Mouse (Mus musculus) layer of hippocampus, adult 2 months (tissue): ENCODE measurements around the gene Slc38a1. TPM values are rescaled to one million over a fixed set of nuclear protein-coding genes. Genes with fewer than 3 reads are reported as not detected.

Experiments used
- DNase-seq, 2 experiments: peaks; one replicate each; pipeline ENCODE4 v3.0.0; 2022; ENCODE audit warnings: low spot score in 2 of 2
- H3K27ac ChIP-seq: fragments of 200-600 bp; 2 replicates; pipeline ENCODE4 v1.8.1; 2022
- H3K4me3 ChIP-seq: fragments of 200-600 bp; 2 replicates; pipeline ENCODE4 v1.8.1; 2022; ENCODE audit warnings: mild to moderate bottlenecking
- CTCF ChIP-seq: fragments of 200-600 bp; conservative IDR thresholded peaks from 2 replicates; pipeline ENCODE4 v1.8.1; 2022; ENCODE audit warnings: antibody characterized with exemption, mild to moderate bottlenecking, moderate library complexity
- total RNA-seq, 2 experiments: library from RNA; stranded (reverse); gene quantifications; 2 replicates each; pipeline ENCODE4 v1.2.3; 2021

Slc38a1 gene
- total RNA-seq, 2 experiments from 2014 or later, result 78.9 to 80.9 TPM

DNA sequence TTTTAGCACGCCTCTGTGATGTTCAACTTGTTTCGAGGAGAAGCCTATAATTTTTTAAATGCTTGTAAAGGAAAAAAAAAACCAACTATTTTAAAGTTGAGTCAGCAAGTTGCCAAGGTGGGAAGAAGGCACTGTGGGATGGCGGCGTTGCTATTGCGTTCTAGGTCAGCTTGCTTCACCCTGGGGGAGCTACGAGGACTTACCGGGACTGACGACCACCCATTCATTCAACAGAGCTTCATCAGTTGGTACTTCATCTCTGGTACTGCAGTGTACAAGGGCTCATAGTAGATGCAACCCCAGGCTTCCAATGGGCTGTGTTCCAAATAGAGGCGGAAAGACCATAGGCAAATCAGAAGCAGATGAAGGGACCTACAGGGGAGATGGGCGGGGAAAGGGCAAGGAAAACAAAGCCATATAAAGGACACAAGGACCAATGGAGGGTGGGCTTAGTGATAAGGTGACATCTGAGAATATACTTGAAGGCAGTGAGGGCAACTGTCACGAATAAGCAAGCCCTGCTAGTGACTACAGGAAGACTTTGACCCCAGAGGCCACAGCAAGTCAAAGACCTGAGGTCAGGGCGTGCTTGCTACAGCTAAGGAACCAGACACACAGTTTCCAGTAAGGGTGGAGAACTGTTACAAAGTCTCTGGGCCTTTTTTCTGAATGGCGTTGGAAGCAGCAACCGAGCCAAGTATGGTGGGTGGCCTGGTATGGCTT, 82.0 kb downstream of the Slc38a1 start:
- Histone ChIP-seq H3K27ac (no peak overlapping the region), H3K4me3 (no peak overlapping the region)
- no peak for TF ChIP-seq CTCF
- no peak for DNase-seq

DNA sequence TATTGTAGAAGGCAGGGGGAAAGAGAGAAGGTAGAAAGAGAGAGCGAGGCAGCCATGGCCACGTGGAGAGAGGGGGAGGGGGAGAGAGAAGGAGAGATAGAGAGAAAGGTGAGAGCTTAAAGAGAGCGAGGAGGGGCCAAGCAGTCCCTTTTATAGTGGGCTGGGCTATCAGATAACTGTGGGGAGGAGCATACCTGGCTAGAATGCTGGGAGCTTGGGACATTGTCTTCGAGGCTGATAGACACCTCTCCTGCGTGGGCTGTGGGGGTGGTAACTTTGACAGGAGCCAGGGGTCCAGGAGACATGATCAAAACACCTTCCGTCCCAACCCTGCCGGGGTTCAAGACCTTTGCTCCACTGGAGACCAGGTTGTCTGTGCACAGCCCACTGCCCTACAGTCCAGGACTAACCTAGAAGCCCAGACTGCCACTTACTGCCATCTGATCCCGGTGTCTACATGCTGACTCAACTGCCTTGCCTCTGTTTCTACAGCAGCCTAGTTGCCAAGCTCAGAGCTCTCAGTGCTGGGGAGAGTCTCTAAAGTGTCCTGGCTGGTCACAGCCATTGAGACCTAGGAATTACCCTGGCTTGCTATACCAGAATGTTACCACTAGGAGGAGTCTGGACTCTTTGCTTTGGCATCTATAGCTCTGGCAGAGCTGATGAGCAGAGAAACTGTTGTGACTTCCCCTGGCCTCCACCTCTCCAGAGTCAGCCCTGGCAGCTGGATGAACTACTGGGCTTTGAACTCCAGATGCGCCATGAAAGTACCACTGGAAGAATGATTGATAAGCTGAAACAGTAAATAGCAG, 90.9 kb downstream of the Slc38a1 start:
- TF ChIP-seq CTCF, result peak; percentile 95
- Histone ChIP-seq H3K27ac (no peak overlapping the region), H3K4me3 (no peak overlapping the region)
- peak; percentile 57 to 74 for DNase-seq

GRCm38 (mm10) chr15:96551107-96551506, 91.6 kb downstream of the Slc38a1 start:
- Histone ChIP-seq H3K4me3 (no peak overlapping the region), H3K27ac (no peak overlapping the region)
- no peak for DNase-seq
- no peak for TF ChIP-seq CTCF

- TF ChIP-seq CTCF, result no peak
- Histone ChIP-seq H3K27ac (peak overlapping the region; percentile 12; the same call in 1 of the 2 replicates), H3K4me3 (no peak overlapping the region)
- no peak for DNase-seq
Observed at GRCm38 (mm10) chr15:96548363-96548762, 94.3 kb downstream of the Slc38a1 start.

DNA sequence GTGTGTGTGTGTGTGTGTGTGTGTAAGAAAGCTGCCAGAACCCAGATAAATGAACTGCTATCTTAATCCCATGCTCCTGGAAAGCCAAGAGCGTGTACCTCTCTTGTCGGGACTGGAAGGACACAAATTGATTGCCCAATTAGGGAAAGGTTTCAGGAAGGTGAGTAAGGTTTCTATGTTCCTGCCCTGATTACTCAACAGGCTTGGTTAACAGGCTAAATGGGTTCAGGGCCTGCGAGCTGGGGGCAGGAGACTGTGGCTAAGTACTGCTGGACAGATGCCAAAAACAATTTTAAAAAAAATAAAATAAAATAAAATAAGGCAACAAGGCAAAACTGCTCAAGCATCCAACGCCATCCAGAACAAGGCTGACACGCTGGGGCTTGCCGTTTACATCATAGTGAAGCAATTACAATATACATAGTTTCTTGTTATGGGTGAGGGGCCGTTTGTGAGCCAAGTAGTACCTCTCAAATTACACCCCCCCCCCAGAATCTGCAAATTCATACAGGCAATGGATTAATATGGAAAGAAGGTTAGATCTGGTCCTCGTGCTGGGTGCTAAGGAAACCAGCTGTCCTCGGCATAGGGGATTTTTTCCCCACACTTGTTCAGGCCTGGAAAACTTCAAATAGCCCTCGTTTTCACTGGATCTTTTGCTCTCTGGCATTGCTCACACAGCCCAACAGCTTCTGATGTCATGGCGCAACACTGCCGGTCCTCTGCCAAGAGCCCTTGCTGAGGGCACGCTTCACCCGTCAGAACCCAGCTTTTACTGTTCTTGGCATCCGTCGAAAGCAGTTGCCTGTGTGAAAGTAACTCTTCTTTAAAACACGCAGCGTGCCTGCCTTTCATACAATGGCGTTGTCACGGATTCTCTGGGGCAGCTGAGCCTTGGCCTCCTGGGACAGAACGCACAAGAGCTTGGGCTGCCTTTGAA, 95.2 kb downstream of the Slc38a1 start:
- peak; percentile 32 to 66 for DNase-seq
- peak overlapping the region; percentile 12; the same call in 1 of the 2 replicates for H3K27ac ChIP-seq
- TF ChIP-seq CTCF, result no peak

DNA sequence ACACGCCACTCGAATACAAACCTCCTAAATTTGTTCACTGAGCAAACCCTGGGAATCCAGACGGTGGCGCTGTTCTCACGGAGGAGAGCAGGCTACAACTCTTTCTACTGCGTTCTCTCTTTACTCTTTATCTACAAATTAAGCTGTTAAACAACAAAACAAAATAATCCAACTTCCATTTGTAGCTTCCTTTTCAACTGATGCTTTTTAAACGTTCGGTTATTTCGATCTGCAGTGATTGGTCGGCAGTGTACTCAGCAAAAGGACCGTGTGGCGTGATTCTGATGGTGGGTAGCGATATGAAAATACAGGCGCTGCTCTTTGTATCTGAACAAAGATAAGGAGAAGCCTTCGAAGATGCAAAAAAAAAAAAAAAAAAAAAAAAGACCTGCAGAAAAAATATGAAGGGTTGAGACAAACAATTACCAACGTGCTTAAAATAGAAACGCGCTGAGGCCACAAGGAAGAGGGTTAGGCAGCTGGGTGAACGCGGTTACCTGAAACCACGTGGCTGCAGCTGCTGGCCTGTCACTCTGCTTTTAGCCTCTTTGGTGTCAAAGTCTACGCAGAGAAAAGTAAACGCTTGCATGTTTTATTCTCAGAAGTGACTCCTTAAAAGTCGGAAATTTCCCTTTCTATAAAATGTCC, 99.4 kb downstream of the Slc38a1 start:
- peak; percentile 32 to 57 for DNase-seq
- Histone ChIP-seq H3K27ac (peak overlapping the region; percentile 57; the same call in 1 of the 2 replicates), H3K4me3 (peak overlapping the region; percentile 54)
- TF ChIP-seq CTCF, result peak; percentile 95

More for the DNA sequence above, 95.2 kb downstream of the Slc38a1 start:
- no peak overlapping the region for H3K4me3 ChIP-seq

- peak overlapping the region; percentile 64 for H3K27ac ChIP-seq
- no peak overlapping the region for H3K4me3 ChIP-seq
- no peak for TF ChIP-seq CTCF
- DNase-seq, result no peak
Observed at GRCm38 (mm10) chr15:96542135-96542534, 100.6 kb downstream of the Slc38a1 start.

- H3K4me3 ChIP-seq, result no peak overlapping the region
- DNase-seq, result no peak
- no peak for TF ChIP-seq CTCF
- H3K27ac ChIP-seq, result no peak overlapping the region
Observed at GRCm38 (mm10) chr15:96537272-96537671, 105.4 kb downstream of the Slc38a1 start.

DNA sequence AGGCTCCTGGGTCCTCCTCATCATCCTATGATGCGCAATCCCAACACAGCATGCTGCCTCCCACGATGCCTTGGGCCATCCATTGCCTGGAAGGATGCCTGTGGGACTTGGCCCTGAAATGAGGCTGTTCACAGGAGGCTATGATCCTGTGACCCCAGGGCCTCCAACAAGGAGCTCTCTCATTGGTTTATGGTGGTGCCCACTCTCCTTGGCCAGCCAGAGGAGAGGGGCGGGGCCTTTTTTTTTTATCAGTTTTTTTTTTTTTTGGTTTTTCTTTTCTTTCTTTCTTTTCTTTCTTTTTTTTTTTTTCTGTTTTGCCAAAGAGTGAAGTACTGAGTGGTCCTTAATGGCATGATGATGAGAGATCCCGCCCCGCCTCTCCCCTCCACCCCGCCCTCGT, 106.3 kb downstream of the Slc38a1 start:
- TF ChIP-seq CTCF, result no peak
- DNase-seq, result no peak

DNA sequence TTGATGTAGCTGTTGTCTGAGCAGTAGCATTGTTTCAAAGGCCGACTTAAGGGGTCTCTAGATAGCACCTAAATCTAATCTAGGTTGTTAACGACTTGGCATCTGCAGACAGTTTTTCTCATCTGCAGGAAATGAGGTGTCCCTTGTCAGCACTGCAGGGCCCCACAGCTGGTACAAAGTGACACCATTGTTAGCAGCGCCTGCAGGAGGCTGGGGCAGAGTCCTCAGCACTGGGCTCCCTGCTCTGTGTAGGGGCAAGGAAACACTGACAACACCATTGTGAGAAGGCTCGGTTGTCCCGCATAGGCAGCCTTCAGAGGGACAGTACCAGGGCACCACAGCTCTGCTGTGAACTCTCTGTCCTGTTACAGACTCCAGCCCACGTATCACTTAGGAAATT, 115.0 kb downstream of the Slc38a1 start:
- H3K27ac ChIP-seq, result peak overlapping the region; percentile 80
- no peak for TF ChIP-seq CTCF
- DNase-seq, result no peak
- no peak overlapping the region for H3K4me3 ChIP-seq

More for the DNA sequence above, 106.3 kb downstream of the Slc38a1 start:
- Histone ChIP-seq H3K4me3 (no peak overlapping the region), H3K27ac (no peak overlapping the region)

GRCm38 (mm10) chr15:96524239-96524738, 118.4 kb downstream of the Slc38a1 start:
- H3K27ac ChIP-seq, result peak overlapping the region; percentile 32; the same call in 1 of the 2 replicates
- peak; percentile 25 to 42 for DNase-seq
- no peak overlapping the region for H3K4me3 ChIP-seq
- no peak for TF ChIP-seq CTCF

Other genes starting within 250 kb of the Slc38a1 start
- 10 to 100 TPM; 55.8 to 57.8 TPM for gene Scaf11, start 182.1 kb downstream of the Slc38a1 start, total RNA-seq
- 10 to 100 TPM; 73.5 to 78.1 TPM for gene Slc38a2, start 56.8 kb upstream of the Slc38a1 start, total RNA-seq